Mouse (Mus musculus) Patski (cell line): ENCODE results near the gene Gabarapl1. TPM values are rescaled to one million over a fixed set of nuclear protein-coding genes. Genes with fewer than 3 reads are reported as not detected.

Source experiments
- ATAC-seq: fragments of 100-300 bp; one replicate; pipeline ENCODE4 v1.8.0; 2021
- CTCF ChIA-PET: fragments of 350-600 bp; sonication (Branson Sonifier 250); formaldehyde crosslinking; loops from one replicate; lab custom pipeline; 2022; ENCODE audit warnings: inconsistent platforms; lab: Charles Lee
- POLR2A ChIA-PET: fragments of 350-600 bp; sonication (Branson Sonifier 250); formaldehyde crosslinking; loops from one replicate; lab custom pipeline; 2022; ENCODE audit warnings: antibody characterized with exemption, inconsistent platforms; lab: Charles Lee
- DNase-seq: peaks from one replicate; pipeline ENCODE4 v3.0.0-alpha.2; 2011; ENCODE audit warnings: low read depth, low spot score
- H3K27me3 ChIP-seq: fragments of 371-371 bp; one replicate; pipeline ENCODE4 v1.5.1; 2021
- CTCF ChIP-seq: fragments of 100-300 bp; IDR thresholded peaks from one replicate; pipeline ENCODE4 v1.5.1; 2021
- in situ Hi-C: fragments of 300-500 bp; cut with MboI; formaldehyde crosslinking; loops from 3 replicates; pipeline ENCODE4 v1.11.1; 2018; ENCODE audit warnings: low pct_unique_long_range_greater_than_20kb, mixed read lengths
- polyA plus RNA-seq: library from polyadenylated mRNA; unstranded; gene quantifications from one replicate; pipeline ENCODE4 v1.2.3, GENCODE M21; 2021

The Gabarapl1 gene
- polyA plus RNA-seq, 1 experiment from 2014 or later = 203 TPM

DNA sequence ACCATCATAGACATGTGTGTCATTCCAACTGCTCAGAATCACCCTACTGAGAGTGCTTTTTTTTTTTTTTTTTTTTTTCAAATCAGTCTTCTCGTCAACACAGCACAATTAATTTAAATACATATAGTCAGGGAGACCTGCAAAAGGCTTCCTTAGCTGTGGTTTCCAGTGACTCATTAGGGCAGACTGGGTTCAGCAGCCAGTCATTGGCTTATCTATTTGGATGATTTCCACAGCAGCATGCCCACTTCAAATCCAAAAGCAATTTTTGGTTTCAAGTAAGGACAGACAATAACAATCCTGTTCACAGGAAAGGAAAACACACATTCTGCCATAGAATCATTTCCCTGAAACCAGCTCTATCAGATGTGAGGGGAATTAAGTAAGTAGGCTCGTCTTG, 18.6 kb upstream of the Gabarapl1 start:
- H3K27me3 ChIP-seq = peaks cover 5% of the 10 kb centered on the region
- in situ Hi-C loops = no loop called here
- ATAC-seq (no peak), DNase-seq (no peak)
- ChIA-PET CTCF (interaction anchor here (1.3 kb wide), 1 partner anchor 114 kb away, joined by 3 read pairs; no protein-coding TSS in a partner anchor), POLR2A (no interaction called here)
- no peak for TF ChIP-seq CTCF

- in situ Hi-C loops = no loop called here
- TF ChIP-seq CTCF = no peak
- DNase-seq (no peak), ATAC-seq (no peak)
- ChIA-PET CTCF (no interaction called here), POLR2A (no interaction called here)
- H3K27me3 ChIP-seq = peaks cover 5% of the 10 kb centered on the region
Measured at GRCm38 (mm10) chr6:129515068-129515467, 17.9 kb upstream of the Gabarapl1 start.

- ChIA-PET POLR2A (no interaction called here), CTCF (no interaction called here)
- no peak for ATAC-seq
- peaks cover 10% of the 10 kb centered on the region for H3K27me3 ChIP-seq
- in situ Hi-C loops = no loop called here
- TF ChIP-seq CTCF = no peak
- DNase-seq = no peak
Measured at GRCm38 (mm10) chr6:129516388-129516787, 16.6 kb upstream of the Gabarapl1 start.

- TF ChIP-seq CTCF = peak; percentile 67
- ATAC-seq = peak; percentile 95
- ChIA-PET POLR2A (no interaction called here), CTCF (interaction anchor here (1.3 to 2.9 kb wide), 3 partner anchors 12 to 19 kb away, joined by 3 to 11 read pairs (median 3); no protein-coding TSS in a partner anchor)
- no peak for DNase-seq
- in situ Hi-C loops = no loop called here
- peaks cover 10% of the 10 kb centered on the region for H3K27me3 ChIP-seq
Measured at GRCm38 (mm10) chr6:129517752-129518408, 15.1 kb upstream of the Gabarapl1 start.

DNA sequence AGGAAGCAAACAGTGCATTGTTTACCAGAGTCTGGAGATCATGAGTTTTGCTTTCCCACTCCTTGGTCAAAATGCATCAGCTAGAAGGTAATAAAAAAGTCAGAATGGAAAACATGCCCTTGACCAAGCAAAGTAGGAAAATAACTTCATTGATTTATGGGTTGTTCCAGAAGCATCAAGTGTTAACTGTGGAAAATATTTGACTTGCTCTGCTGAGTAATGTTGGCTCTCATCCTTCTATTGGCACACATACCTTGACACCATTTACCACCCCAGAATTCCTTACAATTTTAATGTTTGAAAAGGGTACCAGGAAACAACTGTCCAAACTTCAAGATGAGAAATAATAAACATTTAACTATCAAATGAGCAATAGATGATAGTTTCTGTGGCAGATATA, 6.9 kb upstream of the Gabarapl1 start:
- ATAC-seq = no peak
- ChIA-PET POLR2A (no interaction called here), CTCF (no interaction called here)
- peaks cover 2% of the 10 kb centered on the region for H3K27me3 ChIP-seq
- in situ Hi-C loops = loop anchor here (10.0 to 25.0 kb wide), 2 partner anchors 131 to 689 kb away; partner anchors contain the start of genes Clec1b, Gm44511 and Klrb1b
- no peak for TF ChIP-seq CTCF
- DNase-seq = no peak

- no peak for ATAC-seq
- ChIA-PET POLR2A (no interaction called here), CTCF (no interaction called here)
- TF ChIP-seq CTCF = no peak
- DNase-seq = no peak
- peaks cover 2% of the 10 kb centered on the region for H3K27me3 ChIP-seq
- in situ Hi-C loops = loop anchor here (10.0 to 25.0 kb wide), 2 partner anchors 133 to 690 kb away; partner anchors contain the start of genes Clec1b, Gm44511 and Klrb1b
Measured at GRCm38 (mm10) chr6:129527416-129527815, 5.5 kb upstream of the Gabarapl1 start.

GRCm38 (mm10) chr6:129529605-129530004, 3.4 kb upstream of the Gabarapl1 start:
- ChIA-PET CTCF (interaction anchor here (1.4 to 3.5 kb wide), 3 partner anchors 10 to 14 kb away, joined by 5 to 11 read pairs (median 7); no protein-coding TSS in a partner anchor), POLR2A (no interaction called here)
- ATAC-seq (no peak), DNase-seq (no peak)
- no peaks in the 10 kb centered on the region for H3K27me3 ChIP-seq
- in situ Hi-C loops = loop anchor here (10.0 to 25.0 kb wide), 2 partner anchors 135 to 692 kb away; partner anchors contain the start of genes Clec1b, Gm44511 and Klrb1b
- TF ChIP-seq CTCF = no peak

DNA sequence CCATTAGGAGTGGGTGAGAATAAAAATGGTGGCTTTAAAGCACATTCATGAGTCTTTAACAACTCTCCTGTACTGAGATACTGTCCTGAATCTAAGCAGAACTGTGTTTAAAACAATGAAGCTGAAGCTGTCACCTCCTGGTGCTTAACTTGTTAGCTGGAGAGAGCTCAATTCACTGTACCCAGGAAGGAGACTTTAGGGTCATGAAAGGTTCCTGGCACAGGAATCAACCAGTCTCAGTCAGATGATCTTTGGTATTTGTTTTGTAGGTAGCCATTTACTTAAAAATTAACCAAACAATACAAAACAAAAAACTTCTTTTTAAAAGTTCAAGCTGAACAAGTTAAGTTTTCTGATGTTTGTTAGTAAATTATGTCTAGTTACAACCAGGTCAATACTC, 2.7 kb upstream of the Gabarapl1 start:
- no peak for TF ChIP-seq CTCF
- DNase-seq (no peak), ATAC-seq (no peak)
- no peaks in the 10 kb centered on the region for H3K27me3 ChIP-seq
- POLR2A ChIA-PET = no interaction called here
- CTCF ChIA-PET = interaction anchor here (2.0 to 3.5 kb wide), 2 partner anchors 11 to 13 kb away, joined by 7 to 11 read pairs; no protein-coding TSS in a partner anchor
- in situ Hi-C loops = loop anchor here (25.0 kb wide), 1 partner anchor 693 kb away; the partner anchor contains the start of genes Gm44511 and Klrb1b

- ATAC-seq (peak; percentile 68), DNase-seq (no peak)
- CTCF ChIA-PET = interaction anchor here (1.3 kb wide), 1 partner anchor 12 kb away, joined by 6 read pairs; no protein-coding TSS in a partner anchor
- POLR2A ChIA-PET = no interaction called here
- no peak for TF ChIP-seq CTCF
- H3K27me3 ChIP-seq = no peaks in the 10 kb centered on the region
- in situ Hi-C loops = loop anchor here (25.0 kb wide), 1 partner anchor 695 kb away; the partner anchor contains the start of genes Gm44511 and Klrb1b
Measured at GRCm38 (mm10) chr6:129532556-129532941, 411 bp upstream of the Gabarapl1 start.

DNA sequence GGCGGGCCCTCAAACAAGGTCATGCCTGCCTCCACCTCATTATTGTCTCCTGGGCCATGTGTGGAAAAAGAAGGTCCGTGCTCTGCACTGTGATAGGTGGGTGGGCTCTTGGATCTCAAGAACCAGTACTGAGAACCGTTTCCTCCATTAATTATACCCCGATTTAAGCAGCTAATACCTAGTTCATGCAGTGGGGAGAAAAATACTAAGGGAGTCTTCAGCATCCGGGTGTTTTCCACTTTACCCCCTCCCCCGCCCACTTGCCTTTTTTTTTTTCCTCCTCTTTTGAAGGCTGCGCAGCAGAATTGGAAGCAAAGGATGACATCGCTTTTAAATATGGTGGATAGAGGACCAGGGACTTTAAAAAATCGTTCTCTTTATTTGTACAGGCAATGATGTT, 1.1 kb downstream of the Gabarapl1 start:
- no peaks in the 10 kb centered on the region for H3K27me3 ChIP-seq
- TF ChIP-seq CTCF = no peak
- ATAC-seq (no peak), DNase-seq (no peak)
- ChIA-PET CTCF (no interaction called here), POLR2A (no interaction called here)
- in situ Hi-C loops = loop anchor here (25.0 kb wide), 1 partner anchor 697 kb away; the partner anchor contains the start of genes Gm44511 and Klrb1b
